Mouse (Mus musculus) erythroblast, embryonic 14.5 days (primary cell): ENCODE data around the gene Sgcd.

ENCODE experiments used
- GATA1 ChIP-seq: IDR thresholded peaks from 2 replicates; pipeline ENCODE4 v1.6.1; 2012; ENCODE audit warnings: low read length, inconsistent platforms, mixed read lengths
- TAL1 ChIP-seq: IDR thresholded peaks from 3 replicates; pipeline ENCODE4 v1.6.1; 2012; ENCODE audit warnings: low read length, inconsistent platforms, mixed read lengths

DNA sequence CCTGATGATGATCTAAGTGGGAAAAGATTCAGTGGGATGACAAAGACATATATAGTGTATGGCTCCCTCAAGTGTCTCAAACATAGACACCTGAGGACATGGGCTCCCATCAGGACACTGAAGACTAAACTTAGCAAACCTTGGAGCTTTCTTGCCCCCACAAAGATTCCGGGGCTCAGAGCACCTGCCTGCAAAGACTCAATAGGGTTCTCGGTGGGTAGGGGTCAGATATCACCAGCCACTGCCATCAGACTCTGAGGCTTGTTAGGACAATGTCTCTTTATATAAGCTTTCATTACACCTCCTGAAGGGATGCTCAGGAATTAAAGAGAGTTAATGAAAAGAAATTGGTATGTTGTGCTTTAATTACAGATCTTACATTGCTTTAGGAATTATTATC, 764.6 kb downstream of the Sgcd start:
- TF ChIP-seq GATA1: no peak
- no peak for TF ChIP-seq TAL1
